Mouse (Mus musculus): ENCODE results near the gene Daglb. TPM values are rescaled to one million over a fixed set of nuclear protein-coding genes. Genes with fewer than 3 reads are reported as not detected.
A peak's percentile ranks its signal among the peaks of the same experiment; 100 is the strongest.

The Daglb gene
- total RNA-seq (2021): 1 to 10 TPM; 6.9 to 7.3 TPM
- long read RNA-seq, experiment 1, full-length matches to known transcripts: 8 of 12 reads
- long read RNA-seq, experiment 1, partial matches to known transcripts: 1 of 12 reads
- long read RNA-seq, experiment 1, other reads (novel, unspliced or antisense): 3 of 12 reads
- long read RNA-seq, experiment 2, full-length matches to known transcripts: 12 of 14 reads
- long read RNA-seq, experiment 2, partial matches to known transcripts: 0 of 14 reads
- long read RNA-seq, experiment 2, other reads (novel, unspliced or antisense): 2 of 14 reads

- intact Hi-C loops (cut with DNase I): no loop called here
Observed at GRCm38 (mm10) chr5:143464100-143464756, at the start of gene Daglb. Gene Daglb (plus strand): TSS chr5:143464584.

GRCm38 (mm10) chr5:143421484-143421883 is 42.9 kb upstream of the Daglb start:
- intact Hi-C loops (cut with DNase I): loop anchor here (5.0 kb wide), 2 partner anchors 49 to 89 kb away; no protein-coding TSS in a partner anchor
- DNase-seq: no peak

More at GRCm38 (mm10) chr5:143464100-143464756, at the start of gene Daglb:
- peak; percentile 79 to 81 for DNase-seq

DNA sequence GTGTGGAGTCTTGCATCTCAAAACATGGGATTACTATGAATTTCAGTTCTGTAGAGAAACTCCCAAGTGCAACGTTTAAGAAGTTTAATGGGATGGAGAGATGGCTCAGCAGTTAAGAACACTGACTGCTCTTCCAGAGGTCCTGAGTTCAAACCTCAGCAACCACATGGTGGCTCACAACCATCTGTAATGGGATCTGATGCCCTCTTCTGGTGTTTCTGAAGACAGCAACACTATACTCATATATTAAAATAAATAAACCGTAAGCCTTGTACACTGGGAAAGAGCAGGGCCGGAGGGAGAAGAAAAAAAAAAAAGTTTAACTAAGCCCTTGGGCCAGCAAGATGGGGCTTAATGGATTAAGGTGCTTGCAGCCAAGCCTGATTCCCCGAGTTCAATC is 41.4 kb upstream of the Daglb start:
- intact Hi-C loops (cut with DNase I): loop anchor here (5.0 kb wide), 2 partner anchors 51 to 91 kb away; no protein-coding TSS in a partner anchor

GRCm38 (mm10) chr5:143423899-143424519 is 40.4 kb upstream of the Daglb start:
- intact Hi-C loops (cut with DNase I): loop anchor here (5.0 kb wide), 2 partner anchors 52 to 92 kb away; no protein-coding TSS in a partner anchor
- peak in 1 of 2 experiments; percentile 50 for DNase-seq

More for the DNA sequence above, 41.4 kb upstream of the Daglb start:
- no peak for DNase-seq

- DNase-seq: peak; percentile 46 to 49
- intact Hi-C loops (cut with DNase I): loop anchor here (10.0 kb wide), 1 partner anchor 280 kb away; no protein-coding TSS in a partner anchor
Observed at GRCm38 (mm10) chr5:143434421-143434820, 30.0 kb upstream of the Daglb start.

DNA sequence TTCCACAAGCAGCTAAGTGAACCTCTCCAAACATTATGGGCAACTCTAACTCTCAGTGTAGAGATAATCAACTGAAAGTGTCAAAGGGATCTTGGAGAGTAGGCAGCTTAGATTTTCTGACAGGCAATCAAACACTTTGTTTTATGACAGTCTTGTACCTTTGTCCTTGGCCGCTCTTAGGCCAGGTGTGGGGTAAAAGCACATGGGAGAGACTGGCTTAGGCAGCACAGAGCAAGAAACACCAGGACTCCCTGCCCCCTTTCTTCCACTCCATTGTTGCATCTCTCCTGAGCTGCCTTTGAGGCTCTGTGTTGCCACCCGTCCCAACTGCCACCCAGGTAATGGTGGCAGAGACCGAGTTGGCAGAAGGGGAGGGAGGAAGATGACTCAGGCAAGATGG is 23.1 kb upstream of the Daglb start:
- intact Hi-C loops (cut with DNase I): no loop called here
- DNase-seq: no peak

DNA sequence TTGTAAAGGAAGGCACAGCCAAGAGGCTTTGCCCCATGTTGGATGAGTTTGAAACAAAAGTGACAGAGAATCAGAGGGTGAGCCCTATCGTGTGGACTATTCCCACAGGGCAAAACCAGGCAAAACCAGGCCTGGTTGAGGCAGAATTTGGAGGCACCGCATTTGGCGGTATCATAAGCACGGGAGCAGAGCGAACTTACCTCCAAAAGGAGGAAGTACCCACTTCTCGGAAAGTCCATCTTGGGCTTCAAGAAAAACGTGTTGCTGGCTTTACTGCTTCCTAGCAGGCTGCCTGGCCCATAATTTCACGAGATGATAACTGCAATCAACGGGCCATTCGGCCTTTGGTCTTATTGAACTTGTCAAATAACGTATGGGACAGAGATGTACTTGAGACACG is 22.6 kb upstream of the Daglb start:
- no peak for DNase-seq
- intact Hi-C loops (cut with DNase I): no loop called here

DNA sequence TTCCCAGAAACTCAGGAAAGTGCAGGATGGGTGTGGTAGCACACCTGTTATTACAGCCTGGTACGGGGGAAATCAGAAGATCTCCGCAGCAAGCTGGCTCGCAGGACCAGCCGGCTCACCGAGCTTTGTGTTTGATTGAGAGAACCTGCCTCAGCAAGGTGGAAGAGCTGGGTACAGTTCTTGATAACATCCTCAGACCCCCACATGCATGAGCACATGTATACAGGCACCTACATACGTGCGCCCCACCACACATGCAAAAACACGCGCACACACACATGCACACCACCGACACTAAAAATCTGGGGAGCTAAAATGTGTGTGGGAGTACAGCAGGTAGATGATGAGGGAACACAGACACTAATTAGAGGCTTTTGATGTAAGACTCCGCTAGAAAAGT is 713 bp upstream of the Daglb start:
- intact Hi-C loops (cut with DNase I): no loop called here
- no peak for DNase-seq

GRCm38 (mm10) chr5:143464757-143465118 is 354 bp downstream of the Daglb start:
- intact Hi-C loops (cut with DNase I): no loop called here
- DNase-seq: no peak

- no peak for DNase-seq
- intact Hi-C loops (cut with DNase I): no loop called here
Observed at GRCm38 (mm10) chr5:143465156-143466085, 1.0 kb downstream of the Daglb start.

- DNase-seq: no peak
- intact Hi-C loops (cut with DNase I): no loop called here
Observed at GRCm38 (mm10) chr5:143466891-143467669, 2.7 kb downstream of the Daglb start.

- intact Hi-C loops (cut with DNase I): no loop called here
- no peak for DNase-seq
Observed at GRCm38 (mm10) chr5:143467931-143468330, 3.5 kb downstream of the Daglb start.

- intact Hi-C loops (cut with DNase I): no loop called here
- no peak for DNase-seq
Observed at GRCm38 (mm10) chr5:143469628-143470027, 5.2 kb downstream of the Daglb start.

- intact Hi-C loops (cut with DNase I): no loop called here
- peak in 1 of 2 experiments; percentile 41 for DNase-seq
Observed at GRCm38 (mm10) chr5:143470421-143471164, 6.2 kb downstream of the Daglb start.

- DNase-seq: no peak
- intact Hi-C loops (cut with DNase I): no loop called here
Observed at GRCm38 (mm10) chr5:143471165-143471546, 6.8 kb downstream of the Daglb start.

- intact Hi-C loops (cut with DNase I): no loop called here
- no peak for DNase-seq
Observed at GRCm38 (mm10) chr5:143471953-143472618, 7.7 kb downstream of the Daglb start.

DNA sequence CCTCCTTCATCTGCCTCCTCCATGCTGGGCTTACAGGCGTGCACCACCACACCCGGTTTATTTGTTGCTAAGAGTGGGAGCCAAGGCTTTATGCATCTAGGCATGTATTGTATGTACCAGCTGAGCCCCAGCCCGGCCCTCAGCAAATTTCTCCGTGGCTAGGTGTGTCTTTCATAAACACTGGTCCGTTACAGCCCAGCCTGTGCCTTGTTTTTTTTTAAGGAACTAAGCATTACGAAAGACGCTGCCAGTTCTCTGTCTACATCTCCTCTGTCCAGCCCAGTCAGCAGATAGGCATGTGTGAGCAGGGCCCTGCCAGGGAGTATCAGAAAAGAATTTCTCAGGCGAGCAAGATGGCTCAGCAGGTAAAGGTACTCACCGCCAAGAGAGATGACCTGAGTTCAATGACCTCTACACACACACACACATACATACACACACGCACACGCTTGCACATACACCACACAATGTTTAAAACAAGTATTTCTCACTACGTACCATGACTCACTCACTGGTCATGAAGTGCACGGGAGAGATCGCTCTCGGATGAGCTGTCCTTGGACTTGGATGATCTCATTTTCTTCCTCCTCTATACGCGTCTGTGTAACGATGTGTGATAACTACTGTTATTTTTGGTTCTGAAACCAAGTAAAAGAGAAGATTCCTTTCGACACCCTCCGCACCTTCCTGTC is 10.9 kb downstream of the Daglb start:
- DNase-seq: no peak
- intact Hi-C loops (cut with DNase I): no loop called here

GRCm38 (mm10) chr5:143476013-143476412 is 11.6 kb downstream of the Daglb start:
- intact Hi-C loops (cut with DNase I): no loop called here
- no peak for DNase-seq

All from gastrocnemius, postnatal 36 days (tissue).